Mouse (Mus musculus): ENCODE data around the gene Syk. TPM values are rescaled to one million over a fixed set of nuclear protein-coding genes. Genes with fewer than 3 reads are reported as not detected.

The Syk gene
- polyA plus RNA-seq, 1 experiment from 2014 or later: 5.0 TPM

DNA sequence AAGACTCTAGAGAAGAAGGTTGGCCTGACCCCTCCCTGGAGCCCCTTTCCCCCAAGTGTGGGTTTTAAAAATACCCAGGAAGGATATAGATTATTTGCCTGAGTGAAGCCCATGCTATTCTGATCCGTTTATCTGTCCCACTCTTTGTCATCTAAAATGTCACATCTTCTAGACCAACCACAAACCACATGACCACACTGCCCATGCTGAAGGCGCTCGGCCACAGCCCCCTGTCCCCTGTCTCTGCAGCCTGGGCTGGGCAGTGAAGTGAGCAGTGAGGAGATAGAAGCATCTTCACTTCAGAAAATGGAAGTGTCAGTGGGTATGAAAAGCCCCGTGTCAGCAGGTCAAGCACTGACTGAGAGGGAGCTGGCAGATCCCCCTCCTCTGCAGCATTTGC is 40.3 kb upstream of the Syk start:
- H3K9ac ChIP-seq (ENCODE audit: low read length): no peak overlapping the region
- no peak overlapping the region for H3K4me3 ChIP-seq (ENCODE audit: low read length)
- H3K36me3 ChIP-seq (ENCODE audit: control insufficient read depth, insufficient read depth, low read length): no peaks in the 10 kb centered on the region
- no peak for ATAC-seq (ENCODE audit: low read depth)
- H3K4me2 ChIP-seq (ENCODE audit: low read depth, low read length): no peak overlapping the region
- no peaks in the 10 kb centered on the region for H3K9me3 ChIP-seq (ENCODE audit: control insufficient read depth, low read length)
- H3K27ac ChIP-seq (ENCODE audit: low read length): no peak overlapping the region
- no peaks in the 10 kb centered on the region for H3K4me1 ChIP-seq (replicated peaks; ENCODE audit: control insufficient read depth, insufficient read depth, low read length)
- H3K27me3 ChIP-seq (ENCODE audit: control insufficient read depth, insufficient read depth, low read depth, low read length): no peaks in the 10 kb centered on the region
- 50% methylated on average over 4 of the region's 4 CpGs for WGBS

DNA sequence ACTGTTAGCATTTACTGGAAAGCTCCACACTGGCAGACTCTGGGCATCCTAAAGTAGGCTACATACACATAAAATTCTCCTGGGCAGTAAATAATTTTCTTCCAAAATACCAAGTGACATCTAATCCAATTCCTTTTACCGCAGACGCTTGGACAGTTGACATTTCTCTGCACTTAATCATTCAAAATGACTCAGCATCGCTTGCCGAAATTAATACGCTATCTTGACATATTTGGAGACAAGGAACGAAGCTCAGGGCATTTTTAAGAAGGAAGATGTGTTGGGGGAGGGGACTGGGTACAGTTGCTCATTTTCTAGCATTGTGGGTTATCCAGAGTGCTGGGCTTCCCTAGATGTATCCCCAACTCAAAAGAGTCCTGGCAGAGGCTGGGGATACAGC is 36.7 kb upstream of the Syk start:
- no peaks in the 10 kb centered on the region for H3K36me3 ChIP-seq (ENCODE audit: control insufficient read depth, insufficient read depth, low read length)
- no peak for ATAC-seq (ENCODE audit: low read depth)
- no peak overlapping the region for H3K27ac ChIP-seq (ENCODE audit: low read length)
- H3K4me1 ChIP-seq (replicated peaks; ENCODE audit: control insufficient read depth, insufficient read depth, low read length): no peaks in the 10 kb centered on the region
- H3K4me2 ChIP-seq (ENCODE audit: low read depth, low read length): no peak overlapping the region
- peaks cover 3% of the 10 kb centered on the region; the same call in 1 of the 2 replicates for H3K9me3 ChIP-seq (ENCODE audit: control insufficient read depth, low read length)
- no peak overlapping the region for H3K9ac ChIP-seq (ENCODE audit: low read length)
- H3K27me3 ChIP-seq (ENCODE audit: control insufficient read depth, insufficient read depth, low read depth, low read length): no peaks in the 10 kb centered on the region
- no peak overlapping the region for H3K4me3 ChIP-seq (ENCODE audit: low read length)
- WGBS: 59% methylated on average over 6 of the region's 6 CpGs

DNA sequence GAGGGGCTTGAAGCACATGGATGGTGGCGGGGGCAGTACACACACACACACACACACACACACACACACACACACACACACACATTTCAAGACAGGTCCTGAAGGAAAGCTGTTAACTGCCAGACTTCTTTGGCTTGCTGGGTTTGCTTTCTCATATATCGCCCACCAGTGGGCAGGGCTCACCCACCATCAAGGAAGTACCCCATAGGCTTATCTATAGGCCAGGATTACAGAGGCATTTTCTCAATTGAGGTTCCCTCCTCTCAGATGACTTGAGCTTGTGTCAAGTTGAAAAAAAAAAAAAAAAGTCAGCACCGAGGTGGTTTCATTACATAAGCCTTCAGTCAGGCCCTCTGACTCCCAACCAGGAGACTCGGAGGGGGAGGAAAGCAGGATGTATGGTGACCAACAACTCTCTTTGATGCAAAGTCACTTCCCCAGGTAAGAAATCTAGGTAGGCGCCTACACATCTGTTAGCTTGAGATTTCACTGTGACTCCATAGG is 32.2 kb upstream of the Syk start:
- Histone ChIP-seq H3K36me3 (ENCODE audit: control insufficient read depth, insufficient read depth, low read length) (no peaks in the 10 kb centered on the region), H3K9ac (ENCODE audit: low read length) (no peak overlapping the region), H3K27ac (ENCODE audit: low read length) (no peak overlapping the region), H3K4me3 (ENCODE audit: low read length) (no peak overlapping the region), H3K27me3 (ENCODE audit: control insufficient read depth, insufficient read depth, low read depth, low read length) (no peaks in the 10 kb centered on the region), H3K4me2 (ENCODE audit: low read depth, low read length) (no peak overlapping the region), H3K9me3 (ENCODE audit: control insufficient read depth, low read length) (peaks cover 3% of the 10 kb centered on the region; the same call in 1 of the 2 replicates), H3K4me1 (replicated peaks; ENCODE audit: control insufficient read depth, insufficient read depth, low read length) (no peaks in the 10 kb centered on the region)
- 58% methylated on average over 4 of the region's 5 CpGs for WGBS
- ATAC-seq (ENCODE audit: low read depth): no peak

DNA sequence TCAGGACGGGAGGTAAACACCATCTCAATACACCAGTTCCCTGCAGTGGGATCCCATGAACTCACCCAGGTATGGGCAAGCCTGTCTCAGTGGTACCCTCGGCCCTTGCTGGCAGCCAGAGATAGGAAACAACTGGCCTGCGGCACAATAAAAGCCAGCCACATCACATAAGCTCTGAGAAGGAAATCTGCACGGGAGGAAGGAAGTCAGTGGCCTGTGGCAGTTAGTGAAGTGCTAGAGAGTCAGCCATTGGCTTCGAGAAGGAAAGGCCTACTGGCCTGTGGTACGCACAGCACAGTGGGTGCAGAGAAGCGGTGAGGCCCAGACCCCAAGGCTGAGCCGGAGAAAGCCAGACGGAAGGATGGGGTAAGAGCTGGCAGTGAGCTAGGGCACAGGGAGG is 31.7 kb upstream of the Syk start:
- H3K9ac ChIP-seq (ENCODE audit: low read length): no peak overlapping the region
- H3K4me2 ChIP-seq (ENCODE audit: low read depth, low read length): no peak overlapping the region
- no peaks in the 10 kb centered on the region for H3K36me3 ChIP-seq (ENCODE audit: control insufficient read depth, insufficient read depth, low read length)
- peaks cover 3% of the 10 kb centered on the region; the same call in 1 of the 2 replicates for H3K9me3 ChIP-seq (ENCODE audit: control insufficient read depth, low read length)
- H3K4me3 ChIP-seq (ENCODE audit: low read length): no peak overlapping the region
- WGBS: 69% methylated on average over 9 of the region's 9 CpGs
- no peaks in the 10 kb centered on the region for H3K27me3 ChIP-seq (ENCODE audit: control insufficient read depth, insufficient read depth, low read depth, low read length)
- ATAC-seq (ENCODE audit: low read depth): no peak
- no peaks in the 10 kb centered on the region for H3K4me1 ChIP-seq (replicated peaks; ENCODE audit: control insufficient read depth, insufficient read depth, low read length)
- H3K27ac ChIP-seq (ENCODE audit: low read length): no peak overlapping the region

DNA sequence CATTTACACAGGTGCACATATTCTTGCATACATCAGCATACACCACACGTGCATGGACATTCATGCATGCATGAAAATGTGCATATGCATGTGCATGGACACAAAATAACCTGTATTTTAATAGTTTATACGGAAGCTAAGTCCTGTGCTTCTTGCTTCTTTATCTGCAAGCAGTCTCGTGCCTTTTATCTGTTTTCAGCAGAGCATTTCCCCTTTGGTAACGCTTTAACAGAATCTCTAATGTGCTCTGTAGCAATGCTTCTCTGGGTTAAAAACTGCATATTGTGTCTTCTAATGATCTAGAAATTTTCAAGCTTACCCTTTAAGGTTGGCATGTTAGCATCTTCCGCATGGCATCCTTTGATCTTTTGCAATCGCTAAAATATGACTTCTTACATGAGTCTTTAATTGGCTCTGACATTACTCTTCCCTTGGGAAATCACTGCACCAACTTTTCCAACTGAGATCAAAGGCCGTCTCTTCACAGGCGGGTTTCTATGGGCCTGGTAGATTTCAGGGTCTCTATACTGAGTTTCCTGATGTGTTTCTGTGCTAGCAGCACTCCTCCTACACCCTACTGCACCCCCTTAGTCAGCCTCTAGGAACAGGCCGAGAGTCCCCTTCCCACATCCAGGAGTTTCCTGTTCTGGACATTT is 30.0 kb upstream of the Syk start:
- peaks cover 3% of the 10 kb centered on the region; the same call in 1 of the 2 replicates for H3K9me3 ChIP-seq (ENCODE audit: control insufficient read depth, low read length)
- no peak overlapping the region for H3K4me2 ChIP-seq (ENCODE audit: low read depth, low read length)
- H3K9ac ChIP-seq (ENCODE audit: low read length): no peak overlapping the region
- ATAC-seq (ENCODE audit: low read depth): no peak
- H3K4me1 ChIP-seq (replicated peaks; ENCODE audit: control insufficient read depth, insufficient read depth, low read length): no peaks in the 10 kb centered on the region
- 69% methylated on average over 9 of the region's 9 CpGs for WGBS
- no peaks in the 10 kb centered on the region for H3K36me3 ChIP-seq (ENCODE audit: control insufficient read depth, insufficient read depth, low read length)
- H3K4me3 ChIP-seq (ENCODE audit: low read length): no peak overlapping the region
- H3K27me3 ChIP-seq (ENCODE audit: control insufficient read depth, insufficient read depth, low read depth, low read length): no peaks in the 10 kb centered on the region
- no peak overlapping the region for H3K27ac ChIP-seq (ENCODE audit: low read length)

DNA sequence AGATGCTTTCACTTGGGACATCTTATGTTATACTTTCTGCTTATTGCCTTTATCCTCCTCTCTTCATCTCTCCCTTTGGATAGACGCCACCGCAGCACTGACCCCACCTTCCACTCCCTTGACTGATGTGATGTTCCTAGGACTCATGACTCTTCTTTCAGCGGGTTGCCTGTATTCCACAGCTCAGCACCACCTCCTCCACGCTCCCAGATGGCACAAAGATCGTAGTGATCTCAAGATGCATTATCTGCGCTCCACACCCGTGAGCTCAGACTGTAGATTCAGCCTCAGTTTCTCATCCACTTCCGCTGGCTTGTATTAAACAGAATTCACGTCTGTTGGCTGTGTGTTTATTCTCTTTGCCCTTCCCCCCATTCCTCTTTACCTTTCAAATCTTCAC is 28.3 kb upstream of the Syk start:
- Histone ChIP-seq H3K27me3 (ENCODE audit: control insufficient read depth, insufficient read depth, low read depth, low read length) (no peaks in the 10 kb centered on the region), H3K9ac (ENCODE audit: low read length) (no peak overlapping the region), H3K27ac (ENCODE audit: low read length) (no peak overlapping the region), H3K4me1 (replicated peaks; ENCODE audit: control insufficient read depth, insufficient read depth, low read length) (no peaks in the 10 kb centered on the region), H3K9me3 (ENCODE audit: control insufficient read depth, low read length) (no peaks in the 10 kb centered on the region), H3K36me3 (ENCODE audit: control insufficient read depth, insufficient read depth, low read length) (no peaks in the 10 kb centered on the region), H3K4me3 (ENCODE audit: low read length) (no peak overlapping the region), H3K4me2 (ENCODE audit: low read depth, low read length) (no peak overlapping the region)
- WGBS: 75% methylated on average over 9 of the region's 9 CpGs
- no peak for ATAC-seq (ENCODE audit: low read depth)

DNA sequence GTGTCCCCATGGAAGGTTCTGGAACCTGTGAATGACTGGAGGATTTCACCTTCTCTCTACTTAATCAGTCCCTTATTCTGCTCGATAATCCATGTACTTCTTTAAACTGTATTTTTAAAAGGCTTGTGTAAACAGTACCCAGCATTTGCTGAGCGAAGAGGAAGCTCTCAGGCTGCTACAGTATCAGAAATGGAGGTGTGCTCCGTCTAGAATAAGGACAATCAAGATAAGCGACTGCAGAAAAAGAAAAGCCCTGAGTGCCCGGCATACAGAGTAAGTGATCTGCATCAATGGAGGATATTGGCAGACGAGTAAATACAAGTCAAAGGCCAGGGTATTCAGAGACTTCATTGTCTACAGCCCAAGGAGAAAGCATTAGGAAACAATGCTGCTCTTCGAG is 25.6 kb upstream of the Syk start:
- Histone ChIP-seq H3K27me3 (ENCODE audit: control insufficient read depth, insufficient read depth, low read depth, low read length) (no peaks in the 10 kb centered on the region), H3K9ac (ENCODE audit: low read length) (no peak overlapping the region), H3K36me3 (ENCODE audit: control insufficient read depth, insufficient read depth, low read length) (no peaks in the 10 kb centered on the region), H3K4me1 (replicated peaks; ENCODE audit: control insufficient read depth, insufficient read depth, low read length) (no peaks in the 10 kb centered on the region), H3K9me3 (ENCODE audit: control insufficient read depth, low read length) (no peaks in the 10 kb centered on the region), H3K27ac (ENCODE audit: low read length) (no peak overlapping the region), H3K4me2 (ENCODE audit: low read depth, low read length) (no peak overlapping the region), H3K4me3 (ENCODE audit: low read length) (no peak overlapping the region)
- ATAC-seq (ENCODE audit: low read depth): no peak
- WGBS: 45% methylated on average over 7 of the region's 7 CpGs

DNA sequence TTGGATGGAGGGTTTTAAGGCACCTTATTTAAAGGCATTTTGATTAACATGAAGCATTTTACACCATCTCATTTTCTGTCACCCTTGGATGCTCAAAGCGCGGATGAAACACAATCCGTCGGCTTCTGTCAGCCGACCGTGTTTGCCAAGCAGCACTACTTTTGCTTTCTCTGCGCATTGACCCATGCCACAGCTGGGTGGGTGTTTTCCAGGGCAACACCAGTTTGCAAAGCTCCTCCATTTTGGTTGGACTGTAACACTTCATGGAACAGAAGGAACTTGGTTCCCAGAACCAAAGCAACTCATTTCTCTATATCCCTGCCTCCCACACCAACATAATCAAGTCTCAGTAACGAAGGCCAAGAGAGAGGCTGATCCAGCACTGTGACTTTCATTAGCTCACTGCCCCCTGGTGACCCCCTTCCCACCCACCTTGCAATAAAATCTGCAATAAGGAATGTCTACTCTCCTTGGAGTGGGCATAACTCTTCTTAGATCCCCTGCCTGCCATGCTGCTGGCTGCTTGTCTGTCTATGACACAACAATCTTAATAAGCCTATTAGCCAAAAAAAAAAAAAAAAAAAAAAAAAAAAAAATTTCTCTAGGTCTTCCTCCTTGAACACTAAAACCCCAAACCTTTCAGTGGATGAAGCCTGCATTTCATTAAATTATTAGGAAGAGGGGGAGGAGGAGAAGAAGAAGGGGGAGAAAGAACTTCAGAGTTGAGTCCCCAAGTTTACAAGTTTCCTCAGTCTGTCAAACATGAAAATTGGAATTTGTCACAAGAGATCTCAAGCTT is 21.4 kb upstream of the Syk start:
- Histone ChIP-seq H3K27ac (ENCODE audit: low read length) (no peak overlapping the region), H3K36me3 (ENCODE audit: control insufficient read depth, insufficient read depth, low read length) (no peaks in the 10 kb centered on the region), H3K9ac (ENCODE audit: low read length) (no peak overlapping the region), H3K4me1 (replicated peaks; ENCODE audit: control insufficient read depth, insufficient read depth, low read length) (no peaks in the 10 kb centered on the region), H3K9me3 (ENCODE audit: control insufficient read depth, low read length) (no peaks in the 10 kb centered on the region), H3K4me2 (ENCODE audit: low read depth, low read length) (no peak overlapping the region), H3K4me3 (ENCODE audit: low read length) (no peak overlapping the region), H3K27me3 (ENCODE audit: control insufficient read depth, insufficient read depth, low read depth, low read length) (no peaks in the 10 kb centered on the region)
- ATAC-seq (ENCODE audit: low read depth): no peak
- WGBS: 92% methylated on average over 8 of the region's 8 CpGs

DNA sequence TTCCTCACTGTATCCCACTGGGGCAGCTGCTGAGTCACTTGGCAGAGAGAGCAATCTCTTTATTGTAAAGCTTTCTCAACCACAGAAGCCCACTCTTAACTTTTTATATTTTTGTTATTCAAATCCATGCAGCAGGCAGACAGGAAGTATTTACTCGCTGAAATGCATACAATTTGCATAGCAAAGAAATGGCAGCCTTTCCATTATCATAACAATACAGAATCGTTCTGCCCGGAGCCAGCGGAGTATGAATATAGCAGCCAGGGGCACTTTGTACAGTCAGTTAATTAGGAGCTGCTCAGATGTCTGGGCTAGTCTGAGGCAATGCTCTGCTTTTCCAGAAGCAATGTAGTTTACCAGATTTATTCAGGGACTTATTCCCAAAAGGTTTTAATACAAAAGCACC is 20.8 kb upstream of the Syk start:
- no peaks in the 10 kb centered on the region for H3K27me3 ChIP-seq (ENCODE audit: control insufficient read depth, insufficient read depth, low read depth, low read length)
- H3K36me3 ChIP-seq (ENCODE audit: control insufficient read depth, insufficient read depth, low read length): no peaks in the 10 kb centered on the region
- H3K4me2 ChIP-seq (ENCODE audit: low read depth, low read length): no peak overlapping the region
- WGBS: 39% methylated on average over 4 of the region's 4 CpGs
- H3K4me3 ChIP-seq (ENCODE audit: low read length): no peak overlapping the region
- ATAC-seq (ENCODE audit: low read depth): no peak
- no peaks in the 10 kb centered on the region for H3K4me1 ChIP-seq (replicated peaks; ENCODE audit: control insufficient read depth, insufficient read depth, low read length)
- no peak overlapping the region for H3K27ac ChIP-seq (ENCODE audit: low read length)
- H3K9ac ChIP-seq (ENCODE audit: low read length): no peak overlapping the region
- H3K9me3 ChIP-seq (ENCODE audit: control insufficient read depth, low read length): no peaks in the 10 kb centered on the region

Measured in lung, embryonic 16.5 days (tissue).